Mouse (Mus musculus): ENCODE measurements around the gene Esyt3. TPM values are rescaled to one million over a fixed set of nuclear protein-coding genes. Genes with fewer than 3 reads are reported as not detected.

The Esyt3 gene
- 0.52 TPM for polyA plus RNA-seq (2014; fragmentation: Illumina TruSeq; extraction: RNeasy Lipid Tissue Mini Kit (QIAGEN cat#74804); ENCODE audit: low read depth, low replicate concordance)

DNA sequence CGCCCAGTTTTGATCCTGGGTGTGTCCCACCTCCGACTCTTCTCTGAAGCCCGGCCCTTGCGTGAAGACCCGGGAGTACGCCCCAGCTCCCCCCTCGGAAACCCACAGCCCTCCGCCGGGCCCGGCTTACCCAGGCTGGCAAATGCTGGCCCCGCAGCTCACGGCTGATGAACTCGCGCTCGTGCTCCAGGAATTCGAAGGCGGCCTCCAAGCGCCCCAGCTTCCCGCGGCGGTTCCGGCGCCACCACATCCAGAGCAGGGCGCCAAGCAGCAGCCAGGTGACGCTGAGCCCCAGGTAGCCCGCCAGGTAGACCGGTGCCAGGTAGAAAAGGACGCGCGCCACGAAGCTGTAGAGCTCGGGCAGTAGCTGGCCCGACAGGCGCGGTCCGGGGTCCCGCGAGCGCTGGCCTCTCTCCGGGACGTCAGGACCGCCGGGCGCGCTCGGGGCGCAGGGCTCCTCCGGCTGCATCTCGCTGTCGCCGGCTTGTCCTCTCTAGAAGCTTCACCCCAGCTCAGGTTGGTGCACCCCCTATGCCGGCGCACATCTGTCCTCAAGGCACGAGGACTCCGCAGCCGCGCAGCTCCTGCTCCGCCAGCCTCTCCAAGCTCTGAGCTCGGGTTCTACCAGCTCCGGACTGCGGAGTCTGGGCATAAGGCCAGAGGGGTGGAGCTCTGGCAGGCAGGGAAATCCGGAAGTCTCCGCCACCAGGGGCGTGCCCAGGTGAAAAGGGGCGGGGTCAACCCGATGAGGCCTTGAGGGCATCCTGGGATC, at the start of gene Esyt3:
Esyt3 (minus strand) TSS at position 637 of the 772 bp plus-strand sequence.

Other genes with a start within 250 kb of the Esyt3 start
- 6.8 TPM for gene Pik3cb, start 217.9 kb downstream of the Esyt3 start, polyA plus RNA-seq (2014; fragmentation: Illumina TruSeq; extraction: RNeasy Lipid Tissue Mini Kit (QIAGEN cat#74804); ENCODE audit: low read depth, low replicate concordance)
- gene Faiml, start 121.3 kb downstream of the Esyt3 start, polyA plus RNA-seq (2014; fragmentation: Illumina TruSeq; extraction: RNeasy Lipid Tissue Mini Kit (QIAGEN cat#74804); ENCODE audit: low read depth, low replicate concordance), result not detected
- 7.8 TPM for gene Cep70, start 115.2 kb downstream of the Esyt3 start, polyA plus RNA-seq (2014; fragmentation: Illumina TruSeq; extraction: RNeasy Lipid Tissue Mini Kit (QIAGEN cat#74804); ENCODE audit: low read depth, low replicate concordance)
- 6.4 TPM for gene Mras, start 78.8 kb upstream of the Esyt3 start, polyA plus RNA-seq (2014; fragmentation: Illumina TruSeq; extraction: RNeasy Lipid Tissue Mini Kit (QIAGEN cat#74804); ENCODE audit: low read depth, low replicate concordance)
- gene Nme9, start 92.9 kb upstream of the Esyt3 start, polyA plus RNA-seq (2014; fragmentation: Illumina TruSeq; extraction: RNeasy Lipid Tissue Mini Kit (QIAGEN cat#74804); ENCODE audit: low read depth, low replicate concordance), result not detected
- gene Armc8, start 210.3 kb upstream of the Esyt3 start, polyA plus RNA-seq (2014; fragmentation: Illumina TruSeq; extraction: RNeasy Lipid Tissue Mini Kit (QIAGEN cat#74804); ENCODE audit: low read depth, low replicate concordance), result 17.8 TPM
- 7.6 TPM for gene Dbr1, start 217.2 kb upstream of the Esyt3 start, polyA plus RNA-seq (2014; fragmentation: Illumina TruSeq; extraction: RNeasy Lipid Tissue Mini Kit (QIAGEN cat#74804); ENCODE audit: low read depth, low replicate concordance)

Data from heart, adult 10 weeks (tissue).